Mouse (Mus musculus): ENCODE measurements at regions not wholly inside any gene's neighbourhood (a gene's known extent, or its start where the extent isn't known, plus 50 kb on each side); places are given as distances from the start of the nearest gene placed in this dataset.

DNA sequence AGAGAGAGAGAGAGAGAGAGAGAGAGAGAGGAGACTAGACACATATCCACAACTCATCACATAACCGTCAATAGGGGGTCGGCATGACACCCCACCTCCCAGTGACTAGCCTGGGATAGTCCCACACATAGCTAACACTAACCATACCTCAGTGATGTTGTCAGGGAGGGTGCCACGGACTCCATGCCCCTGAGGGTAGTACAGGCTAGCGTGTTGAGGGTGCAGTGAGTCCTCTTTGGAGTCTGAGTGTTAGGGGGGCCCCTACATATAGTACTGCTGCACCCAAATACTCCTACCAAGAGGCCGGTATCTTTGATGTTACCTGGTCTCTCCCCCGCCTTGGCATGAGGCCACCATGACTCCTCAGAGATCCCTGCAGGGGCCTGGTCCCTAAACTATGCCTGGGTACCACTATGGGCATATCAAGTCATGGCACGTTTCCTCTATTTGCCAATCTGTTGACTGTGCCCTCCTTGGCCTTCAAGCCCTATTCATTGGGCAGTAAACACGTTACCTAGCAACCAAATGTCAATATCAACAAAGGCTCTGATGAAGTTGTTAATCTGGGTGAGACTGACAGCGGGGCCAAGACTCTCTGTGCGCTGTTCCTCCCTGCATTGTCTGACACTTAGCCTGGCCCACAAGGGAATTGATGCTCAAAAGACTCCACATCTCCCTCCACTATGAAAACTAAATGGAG lies 156.7 kb downstream of the Inhbb start:
- DNase-seq (ENCODE audit: inconsistent age in 2 of 2, low spot score in 1 of 2), result no peak

DNA sequence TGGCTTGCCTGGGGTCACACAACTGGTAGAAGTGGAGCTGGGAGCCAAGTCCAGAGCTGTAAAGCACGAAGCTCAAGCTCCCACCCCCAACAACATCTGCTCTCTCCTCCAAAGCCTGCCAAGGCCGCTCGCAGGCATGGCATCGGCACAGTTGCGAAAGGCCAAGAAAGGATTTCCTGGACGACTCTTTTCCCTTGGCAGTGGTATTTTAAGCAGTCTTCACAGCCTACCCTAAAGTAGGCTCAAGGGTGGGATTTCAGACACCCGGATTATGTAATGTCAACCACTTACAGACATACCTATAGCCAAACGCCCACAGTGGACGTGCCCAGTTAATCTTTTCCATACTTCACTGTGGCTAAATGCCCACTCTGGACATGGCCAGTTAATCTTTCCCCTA lies 162.6 kb downstream of the Inhbb start:
- DNase-seq (ENCODE audit: inconsistent age in 2 of 2, low spot score in 1 of 2), result peak; percentile 21 to 78

DNA sequence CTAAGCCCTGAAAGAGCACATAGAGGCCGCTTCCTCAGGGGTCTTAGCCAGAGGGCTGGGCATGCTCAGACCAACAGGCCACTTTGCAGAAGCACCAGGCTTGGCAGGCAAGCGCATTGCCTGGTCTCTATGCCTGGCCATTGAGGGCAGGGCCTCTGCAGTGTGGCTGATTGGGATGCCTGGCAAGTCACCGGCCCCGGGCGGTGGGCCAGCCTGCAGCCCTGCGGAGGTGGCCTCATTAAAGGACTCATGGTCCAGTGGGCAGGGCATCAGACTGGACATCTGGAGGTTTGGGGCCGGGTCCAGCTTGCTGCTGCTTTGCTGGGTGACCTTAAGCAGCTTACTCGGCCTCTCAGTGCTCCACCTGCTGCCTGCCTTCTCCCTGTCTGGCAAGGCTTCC lies 165.3 kb downstream of the Inhbb start:
- peak; percentile 15 to 70 for DNase-seq (ENCODE audit: inconsistent age in 2 of 2, low spot score in 1 of 2)

DNA sequence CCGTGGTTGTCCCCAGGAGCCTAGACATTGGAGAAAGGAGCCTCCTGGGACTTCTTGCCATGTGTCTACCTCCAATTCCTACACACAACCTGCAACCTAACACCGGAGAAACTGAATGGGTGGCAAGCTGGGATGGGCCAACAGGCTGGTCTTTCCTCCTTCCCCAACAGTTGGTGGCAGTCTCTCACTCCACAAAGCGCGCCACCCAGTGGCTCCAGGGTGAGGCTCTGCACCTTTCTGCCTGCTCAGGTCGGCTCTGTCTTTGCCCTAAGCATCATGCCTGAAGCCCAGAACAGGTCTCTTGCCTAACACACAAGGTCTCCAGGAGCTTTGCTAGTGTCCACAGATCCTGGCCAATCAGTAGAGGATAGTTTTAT lies 166.0 kb downstream of the Inhbb start:
- peak in 1 of 2 experiments; percentile 31 for DNase-seq (ENCODE audit: inconsistent age in 2 of 2, low spot score in 1 of 2)

DNA sequence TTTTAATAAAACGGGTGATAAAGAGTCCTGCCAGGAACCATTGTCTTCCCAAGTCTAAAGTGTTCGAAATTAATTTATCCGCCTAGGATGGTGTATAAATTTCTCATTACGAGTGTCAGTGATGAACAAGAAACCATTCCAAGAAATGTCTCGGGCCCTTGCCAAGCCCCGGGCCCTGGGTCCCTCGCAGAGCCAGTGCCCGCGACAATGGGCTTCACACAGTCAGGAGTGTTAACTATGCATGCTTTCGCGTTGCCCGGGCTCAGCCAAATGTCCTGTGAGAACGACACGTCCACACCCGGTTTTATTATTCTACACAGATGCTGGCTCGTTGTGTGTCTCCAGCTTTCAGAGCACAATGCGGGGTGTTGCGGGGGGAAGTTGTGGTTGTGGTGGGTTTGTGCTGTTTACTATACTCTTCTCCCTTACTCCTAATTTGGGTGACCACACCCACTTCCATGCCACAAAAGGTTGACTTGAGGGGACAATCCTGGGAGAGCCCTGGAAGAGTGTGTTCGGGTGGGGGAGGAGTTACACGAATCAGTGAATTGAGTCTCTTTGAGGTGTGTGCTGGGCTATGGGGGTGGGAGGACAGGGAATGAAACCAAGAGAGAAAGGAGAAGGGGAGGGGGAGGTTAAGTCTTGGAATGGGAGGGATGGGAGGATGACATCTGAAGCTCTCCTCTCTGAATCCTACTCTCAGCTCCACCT lies 166.5 kb downstream of the Inhbb start:
- no peak for DNase-seq (ENCODE audit: inconsistent age in 2 of 2, low spot score in 1 of 2)

DNA sequence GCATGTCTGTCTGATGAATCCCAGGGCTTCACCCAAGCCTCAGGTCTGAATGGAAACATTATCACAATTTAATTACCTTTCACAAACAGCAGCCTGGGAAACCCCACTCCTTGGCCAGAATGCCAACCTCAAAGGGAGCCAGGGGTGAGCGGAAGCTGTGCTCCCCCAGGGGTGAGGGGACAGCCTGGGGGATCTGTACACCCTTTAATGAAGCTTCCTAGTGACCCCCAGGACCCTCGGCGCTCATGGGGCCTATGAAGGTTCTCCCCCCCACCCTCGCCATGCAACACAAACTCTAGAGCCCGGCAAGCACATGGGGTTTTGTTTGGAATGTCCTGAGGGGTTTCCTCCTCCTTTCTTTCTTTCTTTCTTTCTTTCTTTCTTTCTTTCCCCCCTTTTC lies 167.1 kb downstream of the Inhbb start:
- DNase-seq (ENCODE audit: inconsistent age in 2 of 2, low spot score in 1 of 2), result no peak

DNA sequence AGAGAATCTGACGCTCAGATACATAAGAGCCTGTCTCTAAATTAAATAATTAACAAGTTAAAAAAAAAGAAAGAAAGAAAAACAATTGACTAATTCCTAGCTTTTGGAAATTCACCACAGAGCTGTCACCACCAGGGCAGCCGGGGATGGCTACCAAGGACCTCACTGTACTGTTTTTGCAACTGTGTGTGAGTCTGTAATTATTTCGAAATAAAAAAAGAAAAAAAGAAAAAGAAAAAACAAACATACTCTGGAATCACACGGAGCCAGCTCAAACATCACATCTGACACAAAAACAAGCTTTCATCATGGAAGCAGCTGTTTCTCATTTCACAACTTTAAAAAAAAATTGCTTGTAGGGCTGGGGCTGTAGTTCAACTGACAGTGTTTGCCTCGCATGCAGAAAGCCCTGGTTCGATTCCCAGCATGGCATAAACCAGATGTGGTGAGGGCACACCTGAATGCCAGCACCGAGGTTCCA lies 168.6 kb downstream of the Inhbb start:
- peak; percentile 24 to 83 for DNase-seq (ENCODE audit: inconsistent age in 2 of 2, low spot score in 1 of 2)

DNA sequence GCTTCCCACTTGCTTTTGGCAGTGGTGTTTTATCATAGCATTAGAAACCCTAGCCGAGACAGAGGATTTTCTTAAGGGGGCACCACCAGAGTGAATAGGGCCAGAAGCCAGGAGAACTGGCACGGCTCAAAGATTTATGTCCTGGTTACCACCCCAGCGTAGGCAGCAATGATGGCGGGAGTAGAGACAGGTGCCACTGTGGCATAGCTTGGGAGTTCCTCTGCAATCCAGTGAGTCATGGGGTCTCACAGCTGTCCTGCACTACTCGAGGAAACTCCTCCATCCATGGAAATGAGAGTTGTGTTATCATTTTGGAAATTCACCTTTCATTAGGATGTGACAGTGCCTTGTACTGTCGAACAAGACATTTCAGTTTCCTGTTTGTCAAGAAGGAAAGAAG lies 169.6 kb downstream of the Inhbb start:
- DNase-seq (ENCODE audit: inconsistent age in 2 of 2, low spot score in 1 of 2), result no peak

DNA sequence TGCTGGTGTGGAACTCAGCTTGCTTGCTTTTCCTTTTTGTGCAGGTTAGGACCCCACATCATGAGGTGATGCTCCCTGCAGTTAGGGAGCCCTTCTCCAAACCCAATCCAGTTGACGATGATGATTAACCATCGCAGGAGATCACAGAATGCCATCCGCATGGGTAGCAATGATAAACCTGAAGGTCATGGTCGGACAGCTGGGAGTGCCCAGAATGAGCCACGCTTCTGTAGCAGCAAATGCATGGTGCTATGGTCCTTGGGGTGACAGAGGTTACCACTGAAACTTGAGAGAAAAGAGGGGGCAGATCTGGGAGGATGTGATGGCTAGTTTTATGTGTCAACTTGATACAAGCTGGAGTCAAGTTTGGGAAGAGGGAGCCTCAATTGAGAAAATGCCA lies 170.3 kb downstream of the Inhbb start:
- peak; percentile 26 to 70 for DNase-seq (ENCODE audit: inconsistent age in 2 of 2, low spot score in 1 of 2)

DNA sequence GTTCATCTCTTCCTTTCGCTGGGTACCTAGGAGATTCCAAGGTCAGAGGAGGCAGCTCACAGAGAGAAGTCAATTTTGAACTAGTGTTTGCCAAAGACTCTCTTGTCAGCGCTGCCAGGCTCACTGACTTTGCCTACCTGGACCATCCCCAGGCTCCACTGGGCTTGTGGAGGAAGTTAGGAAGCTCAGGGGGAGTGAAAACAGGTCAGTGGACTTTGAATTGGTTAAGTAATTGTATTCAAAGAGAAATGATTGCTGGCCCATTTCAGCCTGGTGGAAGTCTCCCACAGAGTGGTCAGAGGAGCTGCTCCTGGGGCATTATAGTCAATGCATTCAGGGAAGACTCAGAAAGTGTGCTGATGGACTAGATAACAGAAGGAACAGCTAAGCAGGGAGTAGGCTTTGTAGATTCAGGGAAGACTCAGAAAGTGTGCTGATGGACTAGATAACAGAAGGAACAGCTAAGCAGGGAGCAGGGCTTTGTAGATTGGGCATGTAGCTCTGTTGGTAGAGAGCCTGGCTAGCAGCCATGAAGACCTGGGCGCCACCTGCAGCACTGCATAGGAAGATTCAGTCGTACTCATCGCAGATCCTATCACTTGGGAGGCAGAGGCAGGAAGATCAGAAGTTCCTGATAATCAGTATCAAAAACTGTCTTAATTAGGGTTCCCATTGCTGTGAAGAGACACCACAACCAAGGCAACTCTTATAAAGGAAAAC lies 173.1 kb downstream of the Inhbb start:
- DNase-seq (ENCODE audit: inconsistent age in 2 of 2, low spot score in 1 of 2), result peak in 1 of 2 experiments; percentile 39

DNA sequence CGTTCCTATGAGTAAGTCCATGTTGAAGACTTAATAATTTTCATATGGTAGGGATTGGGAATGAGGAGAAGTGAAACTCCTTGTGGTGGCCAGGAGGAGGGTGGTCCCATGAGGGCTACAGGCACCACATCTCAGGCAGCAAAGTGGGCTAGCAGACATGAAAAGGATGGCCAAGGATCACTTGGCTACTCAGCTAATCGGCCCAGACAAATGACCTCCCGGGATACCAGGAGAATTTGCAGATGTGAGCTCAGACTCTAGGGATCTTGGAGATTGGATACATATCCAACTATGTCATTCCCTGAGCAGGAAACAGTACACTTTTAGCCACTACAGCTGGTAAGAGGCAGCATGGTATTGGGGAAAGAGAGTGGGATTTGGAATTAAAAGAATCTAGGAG lies 174.9 kb downstream of the Inhbb start:
- no peak for DNase-seq (ENCODE audit: inconsistent age in 2 of 2, low spot score in 1 of 2)

DNA sequence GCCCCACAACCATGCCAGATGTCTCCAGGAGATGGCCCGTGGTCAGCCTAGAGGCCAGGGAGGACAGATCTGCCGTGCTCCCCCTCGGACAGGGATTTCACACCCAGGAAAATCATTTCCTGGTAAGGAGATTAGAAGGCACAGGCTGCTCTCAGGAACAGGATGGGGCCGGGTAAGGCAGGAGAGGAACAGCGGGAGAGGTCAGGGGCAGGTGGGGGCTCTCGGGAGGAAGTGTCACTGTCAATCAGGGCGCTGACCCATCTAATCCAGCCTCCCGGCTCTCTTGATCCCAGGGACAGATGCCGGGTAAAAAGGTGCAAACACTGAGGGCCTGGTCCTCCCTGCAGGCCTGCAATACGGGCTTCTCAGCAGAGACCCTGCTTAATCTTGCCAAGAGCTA lies 183.6 kb downstream of the Inhbb start:
- DNase-seq (ENCODE audit: inconsistent age in 2 of 2, low spot score in 1 of 2), result no peak

DNA sequence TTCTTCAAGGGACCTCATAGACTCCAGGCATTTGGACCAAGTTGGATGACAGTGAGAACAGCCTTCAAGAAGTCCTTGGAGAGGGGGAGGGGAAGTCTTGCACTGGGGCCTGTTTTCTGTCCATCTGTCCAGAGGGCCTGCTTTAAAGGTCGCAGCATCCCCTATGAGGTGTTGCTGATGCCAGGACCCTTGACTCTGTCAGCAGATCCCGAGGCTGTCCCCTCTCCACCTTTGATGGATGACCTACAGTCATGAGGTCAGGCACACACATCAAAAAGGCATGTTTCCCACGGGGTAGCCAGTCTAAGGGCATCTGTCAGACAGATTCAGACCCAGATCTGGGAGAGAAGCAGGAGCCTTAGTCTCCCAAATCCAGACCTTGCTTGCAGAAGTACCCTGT lies 183.4 kb upstream of the Gli2 start:
- no peak for DNase-seq (ENCODE audit: inconsistent age in 2 of 2, low spot score in 1 of 2)

DNA sequence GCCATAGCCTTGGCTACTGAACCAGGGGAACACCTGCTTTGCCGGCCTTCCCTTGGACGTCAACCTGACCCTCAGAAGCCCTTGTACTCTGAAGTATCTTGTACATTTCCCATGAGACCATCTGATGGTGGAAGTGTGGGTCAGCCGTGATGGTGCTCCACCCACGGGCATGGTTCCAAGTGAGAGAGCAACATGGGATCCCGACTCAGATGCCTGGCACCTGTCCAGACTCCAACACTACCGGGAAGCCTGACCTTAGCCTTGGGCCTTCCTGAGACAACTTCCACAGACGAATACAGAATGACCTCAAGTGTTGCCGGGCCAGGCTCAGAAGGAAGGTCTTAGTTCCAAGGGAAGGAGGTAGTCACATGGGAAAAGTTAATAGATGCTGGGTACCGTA lies 181.0 kb upstream of the Gli2 start:
- DNase-seq (ENCODE audit: inconsistent age in 2 of 2, low spot score in 1 of 2), result peak; percentile 73 to 83

DNA sequence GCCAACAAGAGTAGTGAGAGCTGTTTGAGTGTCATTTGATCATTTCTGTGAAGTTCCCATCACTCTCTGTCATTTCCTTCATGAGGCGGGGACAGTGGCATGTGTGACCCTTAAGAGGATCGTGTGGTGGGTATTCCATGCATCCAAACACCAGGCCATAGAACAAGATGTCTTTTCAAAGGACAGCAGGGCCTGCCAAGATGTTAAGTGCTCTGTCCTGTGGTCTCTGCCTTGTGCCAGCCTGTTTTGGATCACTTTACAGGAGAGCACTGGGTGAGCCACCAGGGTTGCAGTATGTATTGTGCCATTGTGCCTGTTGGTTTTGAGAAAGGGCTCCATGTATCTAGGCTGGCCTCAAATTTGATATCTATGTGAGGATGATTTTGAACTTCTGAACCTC lies 173.6 kb upstream of the Gli2 start:
- no peak for DNase-seq (ENCODE audit: inconsistent age in 2 of 2, low spot score in 1 of 2)

DNA sequence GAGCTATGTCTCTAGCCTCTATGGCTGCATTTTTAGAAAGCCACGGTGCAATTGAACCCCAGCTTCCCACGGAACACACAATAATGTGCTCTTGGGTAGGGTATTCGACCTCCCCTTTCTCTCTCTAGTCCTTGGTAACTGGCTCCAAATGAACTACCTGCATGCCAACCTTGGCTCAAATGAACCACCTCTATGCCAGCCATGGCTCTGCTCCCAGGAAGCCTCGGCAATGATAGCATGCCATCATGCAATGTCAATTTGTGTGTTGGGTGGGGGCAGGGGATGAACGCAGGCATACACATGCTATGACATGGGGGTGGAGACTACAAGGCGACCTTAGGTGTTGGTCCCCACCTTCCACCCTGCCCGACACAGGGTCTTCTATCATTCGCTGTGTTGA lies 170.5 kb upstream of the Gli2 start:
- DNase-seq (ENCODE audit: inconsistent age in 2 of 2, low spot score in 1 of 2), result no peak

DNA sequence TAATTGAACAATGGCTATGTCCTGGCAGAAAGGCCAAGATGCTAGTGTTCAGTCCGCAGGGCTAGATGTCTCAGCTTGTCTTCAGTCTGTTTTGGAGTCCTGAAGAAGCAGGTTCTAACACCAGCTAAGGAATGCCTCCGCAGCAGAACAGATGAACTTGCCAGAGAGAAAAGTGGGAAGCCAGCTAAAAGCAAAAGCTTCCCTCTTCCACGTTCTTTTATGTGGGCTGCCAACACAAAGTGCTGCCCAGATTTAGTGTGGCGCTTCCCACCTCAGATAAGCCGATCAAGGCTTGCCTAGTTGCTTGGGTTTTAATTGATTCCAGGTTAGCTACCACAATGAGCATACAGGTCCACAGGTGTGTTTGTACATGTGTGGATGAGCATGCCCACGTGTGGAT lies 168.5 kb upstream of the Gli2 start:
- no peak for DNase-seq (ENCODE audit: inconsistent age in 2 of 2, low spot score in 1 of 2)

DNA sequence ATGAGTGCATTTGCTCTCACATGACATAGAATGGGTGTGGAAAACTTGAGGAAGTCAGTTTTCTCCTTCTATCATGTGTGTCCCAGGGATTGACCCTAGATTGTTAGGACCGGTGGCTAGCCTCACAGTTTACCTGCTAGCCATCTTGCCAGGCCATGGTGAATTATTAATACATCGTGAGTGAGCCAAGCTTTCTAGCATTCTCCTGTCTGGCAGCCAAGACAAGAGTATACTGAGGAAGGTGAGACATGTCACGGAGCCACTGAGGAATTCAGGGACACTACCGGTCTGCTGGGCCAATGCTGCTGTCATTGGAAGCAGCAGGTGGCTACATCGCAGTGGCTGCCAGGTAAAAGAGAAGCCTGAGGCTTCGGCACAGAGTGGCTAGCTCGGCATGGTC lies 167.6 kb upstream of the Gli2 start:
- DNase-seq (ENCODE audit: inconsistent age in 2 of 2, low spot score in 1 of 2), result no peak

DNA sequence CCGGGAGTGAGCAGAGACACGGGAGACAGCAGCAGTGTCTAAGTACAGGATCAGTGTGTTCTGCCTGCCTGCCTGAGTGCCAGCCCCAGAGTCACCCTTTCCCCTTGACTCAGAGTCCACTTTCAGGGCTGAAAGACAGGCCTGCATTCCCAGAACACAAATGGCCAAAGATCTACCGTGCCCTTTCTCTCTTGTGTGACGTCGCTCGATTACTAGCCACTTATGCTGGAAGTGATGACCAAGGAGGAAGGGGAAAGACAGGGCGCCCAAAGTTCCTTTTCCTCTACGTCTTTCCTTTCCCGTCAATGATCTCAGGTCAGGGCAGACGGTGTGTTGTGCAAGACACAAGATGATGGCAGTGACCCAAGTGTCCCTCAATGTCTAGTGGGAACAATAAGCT lies 166.4 kb upstream of the Gli2 start:
- peak; percentile 29 to 81 for DNase-seq (ENCODE audit: inconsistent age in 2 of 2, low spot score in 1 of 2)

DNA sequence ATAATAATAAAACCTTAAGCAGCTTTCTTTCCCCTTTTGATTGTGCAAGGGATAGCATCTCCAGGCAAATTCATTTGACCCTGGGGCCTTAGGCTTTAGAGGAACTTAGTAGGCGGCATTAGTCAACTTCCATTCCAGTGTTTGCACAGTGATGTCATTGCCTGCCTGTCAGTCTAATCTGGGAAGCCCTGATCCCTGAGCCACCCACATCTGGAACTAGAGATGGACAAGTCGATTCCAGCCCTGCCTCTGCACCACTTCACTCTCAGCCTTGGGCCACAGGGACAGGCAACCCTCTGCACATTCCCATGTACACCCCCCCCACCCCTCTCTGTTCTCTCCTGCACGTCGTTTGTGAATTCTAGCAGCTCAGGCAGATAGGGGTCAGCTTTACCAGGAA lies 164.0 kb upstream of the Gli2 start:
- no peak for DNase-seq (ENCODE audit: inconsistent age in 2 of 2, low spot score in 1 of 2)

DNA sequence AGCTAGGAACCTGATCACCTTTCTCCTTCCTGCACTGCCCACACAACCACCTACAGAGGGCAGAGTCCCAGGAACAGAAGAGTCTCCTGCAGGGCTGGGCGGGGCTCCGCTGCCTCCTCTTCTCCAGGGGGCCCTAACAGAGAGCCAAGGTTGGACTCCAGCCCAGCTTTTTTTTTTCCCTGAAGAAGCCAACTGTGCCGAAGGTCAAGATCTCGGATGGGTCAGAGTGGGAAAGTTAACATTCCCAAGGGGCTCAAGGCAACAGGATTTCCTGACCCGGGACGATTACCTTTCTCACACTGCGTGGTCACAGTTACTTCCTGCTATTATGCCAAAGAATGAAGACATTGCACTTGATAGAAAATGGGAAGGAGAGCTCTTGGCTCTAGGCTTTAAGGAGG lies 156.2 kb upstream of the Gli2 start:
- DNase-seq (ENCODE audit: inconsistent age in 2 of 2, low spot score in 1 of 2), result peak; percentile 54 to 88

DNA sequence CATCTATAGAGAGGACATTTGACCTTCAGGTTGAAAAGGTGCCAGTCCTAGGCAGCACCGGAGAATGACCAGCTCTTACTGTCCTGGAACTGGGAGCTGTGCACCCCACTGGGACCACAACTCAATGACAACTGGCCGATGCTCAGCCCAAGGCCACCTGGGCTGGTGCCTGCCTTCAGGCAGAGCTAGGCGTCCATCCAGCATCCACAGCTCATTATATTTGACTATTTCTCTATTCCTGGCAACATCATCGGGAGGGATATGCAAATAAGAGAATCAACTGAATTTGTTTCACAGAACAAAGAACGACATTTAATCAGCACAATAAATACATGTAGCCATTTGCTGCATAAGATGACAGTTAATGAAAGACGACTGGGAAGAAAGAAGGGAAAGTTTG lies 149.0 kb upstream of the Gli2 start:
- no peak for DNase-seq (ENCODE audit: inconsistent age in 2 of 2, low spot score in 1 of 2)

All from adrenal gland, adult (tissue).